Mouse (Mus musculus) lung, embryonic 15.5 days (tissue): Measurements from ENCODE around the gene Mef2a. TPM values are rescaled to one million over a fixed set of nuclear protein-coding genes. Genes with fewer than 3 reads are reported as not detected.
"Not testable (repeated sequence)": the region's sequence is repeated elsewhere in the genome, so short reads cannot be mapped to it uniquely, and the experiment has no call there.

Source experiments
- ATAC-seq: fragments of 200-750 bp; cut with Nextera tagmentation; 2 replicates; pipeline ENCODE4 v1.8.0; 2017; ENCODE audit warnings: moderate number of reproducible peaks, borderline replicate concordance; ENCODE audit not compliant: low FRiP score, low TSS enrichment; ENCODE audit errors: extremely low read depth
- H3K27ac ChIP-seq: fragments of 300-500 bp; sonication (generic); 2 replicates; pipeline ENCODE4 v1.5.1; 2015; ENCODE audit warnings: moderate library complexity, mild to moderate bottlenecking, inconsistent platforms
- H3K27me3 ChIP-seq: fragments of 300-500 bp; sonication (generic); 2 replicates; pipeline ENCODE4 v1.6.1; 2015; ENCODE audit warnings: inconsistent platforms
- H3K36me3 ChIP-seq: fragments of 300-500 bp; sonication (generic); 2 replicates; pipeline ENCODE4 v1.6.1; 2015; ENCODE audit warnings: inconsistent platforms
- H3K4me1 ChIP-seq: fragments of 300-500 bp; sonication (generic); 2 replicates; pipeline ENCODE4 v1.6.1; 2015; ENCODE audit warnings: inconsistent platforms
- H3K4me2 ChIP-seq: fragments of 300-500 bp; sonication (generic); 2 replicates; pipeline ENCODE4 v1.6.1; 2015; ENCODE audit warnings: inconsistent platforms, mild to moderate bottlenecking, moderate library complexity
- H3K4me3 ChIP-seq: fragments of 300-500 bp; sonication (generic); 2 replicates; pipeline ENCODE4 v1.5.1; 2015; ENCODE audit warnings: mild to moderate bottlenecking, inconsistent platforms
- H3K9ac ChIP-seq: fragments of 300-500 bp; sonication (generic); 2 replicates; pipeline ENCODE4 v1.6.1; 2015; ENCODE audit warnings: inconsistent platforms
- H3K9me3 ChIP-seq: fragments of 300-500 bp; sonication (generic); 2 replicates; pipeline ENCODE4 v1.6.1; 2016; ENCODE audit warnings: inconsistent platforms
- WGBS: fragments of 180-500 bp; shearing (Covaris S2); methylation state at CpG from one replicate; pipeline ENCODE4 v1.1.7; 2015; 5-methylcytosine and 5-hydroxymethylcytosine counted together
- polyA plus RNA-seq: library from polyadenylated mRNA; unstranded; fragments of >200 nt; fragmentation: Nextera tagmentation; extraction: Ambion mirVana; gene quantifications from 2 replicates; pipeline ENCODE4 v1.2.1, GENCODE M21; 2015

Mef2a gene
- polyA plus RNA-seq, 1 experiment from 2014 or later = 56.3 TPM

DNA sequence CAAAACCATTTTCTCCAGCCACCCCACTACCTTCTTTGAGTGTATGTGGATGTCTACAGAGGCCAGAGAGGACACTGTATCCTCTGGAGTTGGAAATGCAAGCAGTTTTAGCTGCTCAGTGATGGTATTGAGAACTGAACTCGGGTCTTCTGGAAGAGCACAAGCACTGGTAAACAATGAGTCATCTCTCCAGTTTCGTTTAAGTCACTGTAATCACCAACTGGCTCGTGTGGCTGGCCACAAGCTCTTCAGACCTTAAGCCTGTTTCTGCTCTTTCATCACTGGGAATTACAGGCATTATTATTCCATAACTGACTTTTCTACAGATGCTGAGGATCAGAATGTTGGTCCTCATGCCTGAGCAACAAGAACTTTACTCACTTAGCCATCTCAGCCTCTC lies 67.7 kb downstream of the Mef2a start:
- 64% methylated on average over 3 of the region's 3 CpGs for WGBS
- Histone ChIP-seq H3K9me3 (no peaks in the 10 kb centered on the region), H3K4me2 (no peak overlapping the region), H3K9ac (no peak overlapping the region), H3K27me3 (no peaks in the 10 kb centered on the region), H3K4me3 (no peak overlapping the region), H3K4me1 (no peaks in the 10 kb centered on the region), H3K36me3 (no peaks in the 10 kb centered on the region), H3K27ac (no peak overlapping the region)
- ATAC-seq = no peak

DNA sequence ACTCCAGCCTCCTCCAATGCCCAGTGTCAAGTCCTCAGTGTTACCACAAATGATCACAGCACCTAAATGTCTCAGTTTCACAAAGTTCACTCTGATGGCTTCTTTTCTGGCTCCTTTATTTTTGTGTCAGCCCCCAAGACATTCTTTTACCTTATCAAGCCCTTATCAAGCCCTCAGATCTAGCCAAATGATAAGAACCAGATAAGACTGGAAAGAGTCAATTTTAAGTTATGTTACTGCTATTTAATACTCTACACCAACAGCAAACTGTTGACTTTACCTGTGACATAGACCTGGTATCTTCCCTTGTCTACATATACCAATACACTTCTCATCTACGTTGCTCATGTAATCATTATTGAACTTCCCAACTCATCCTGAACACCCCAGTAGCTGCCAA lies 76.2 kb downstream of the Mef2a start:
- no peak for ATAC-seq
- H3K4me1 ChIP-seq = no peaks in the 10 kb centered on the region
- no peak overlapping the region for H3K4me2 ChIP-seq
- no peaks in the 10 kb centered on the region for H3K9me3 ChIP-seq
- no peak overlapping the region for H3K9ac ChIP-seq
- H3K27me3 ChIP-seq = no peaks in the 10 kb centered on the region
- H3K4me3 ChIP-seq = no peak overlapping the region
- WGBS = 54% methylated on average over 1 of the region's 1 CpGs
- H3K27ac ChIP-seq = no peak overlapping the region
- no peaks in the 10 kb centered on the region for H3K36me3 ChIP-seq

DNA sequence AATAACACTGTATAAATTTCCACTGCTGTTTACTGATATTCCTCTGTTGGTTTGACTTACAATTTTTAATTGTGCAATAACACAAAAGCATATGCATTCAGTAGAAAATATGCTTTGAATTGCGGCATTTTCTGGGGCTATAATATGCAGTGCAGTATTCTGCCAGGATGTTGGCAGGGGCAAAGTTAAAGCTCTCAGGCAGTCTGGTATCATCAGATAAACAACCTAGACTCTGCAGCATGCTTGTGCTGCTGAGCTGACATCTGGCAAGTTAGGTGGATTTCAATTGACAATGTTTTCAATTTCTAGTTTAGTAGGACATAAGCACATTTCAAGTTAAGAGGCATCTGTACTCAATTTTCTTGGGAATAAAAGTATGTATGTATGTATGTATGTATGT lies 81.3 kb downstream of the Mef2a start:
- Histone ChIP-seq H3K9me3 (no peaks in the 10 kb centered on the region), H3K27me3 (no peaks in the 10 kb centered on the region), H3K4me3 (no peak overlapping the region), H3K4me1 (0 out of 2 replicates have a peak, but pooled peaks cover 3% of the 10 kb centered on the region), H3K36me3 (no peaks in the 10 kb centered on the region), H3K9ac (no peak overlapping the region), H3K4me2 (no peak overlapping the region), H3K27ac (no peak overlapping the region)
- 88% methylated on average over 1 of the region's 1 CpGs for WGBS
- no peak for ATAC-seq

DNA sequence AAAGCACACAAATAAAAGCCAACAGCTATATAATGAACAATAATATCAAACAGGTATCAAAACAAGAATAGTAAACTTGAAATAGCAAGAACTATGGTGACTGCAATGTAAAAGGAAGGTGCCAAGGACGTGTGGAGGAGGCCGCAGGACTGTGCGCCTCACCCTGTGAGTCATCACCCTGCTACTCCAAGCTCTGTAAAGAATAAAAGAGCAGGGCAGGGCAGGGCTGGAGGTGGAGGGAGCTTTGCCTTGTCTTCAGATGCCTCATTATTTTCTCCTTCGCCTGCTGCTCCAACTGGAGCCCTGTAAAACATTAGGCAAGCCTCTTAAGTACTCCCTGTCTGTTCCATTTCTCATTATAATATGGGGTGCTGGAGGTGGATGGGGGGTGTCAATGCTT lies 85.2 kb downstream of the Mef2a start:
- Histone ChIP-seq H3K4me1 (0 out of 2 replicates have a peak, but pooled peaks cover 3% of the 10 kb centered on the region), H3K4me2 (no peak overlapping the region), H3K4me3 (no peak overlapping the region), H3K27me3 (no peaks in the 10 kb centered on the region), H3K27ac (no peak overlapping the region), H3K9ac (no peak overlapping the region), H3K36me3 (no peaks in the 10 kb centered on the region), H3K9me3 (no peaks in the 10 kb centered on the region)
- 84% methylated on average over 4 of the region's 4 CpGs for WGBS
- no peak for ATAC-seq

DNA sequence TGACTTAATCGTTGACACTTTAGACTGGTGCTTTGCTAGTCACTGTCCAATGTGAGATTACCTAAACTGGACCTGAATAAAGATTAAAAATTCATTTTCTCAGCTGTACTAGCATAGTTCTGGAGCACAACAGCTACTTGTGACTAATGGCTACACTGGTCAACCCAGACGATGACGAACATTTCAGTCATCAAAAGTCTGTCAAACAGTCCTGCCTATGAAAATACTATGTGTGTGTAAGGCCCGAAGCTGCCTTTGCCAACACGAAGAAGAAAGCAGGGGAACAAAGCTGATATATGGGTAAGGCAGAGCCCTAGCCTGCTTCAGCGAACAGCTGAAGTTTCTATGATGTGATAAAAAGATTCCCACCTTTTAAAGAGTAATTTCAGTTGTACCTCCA lies 89.1 kb downstream of the Mef2a start:
- ATAC-seq = no peak
- Histone ChIP-seq H3K27ac (no peak overlapping the region), H3K9ac (no peak overlapping the region), H3K4me2 (no peak overlapping the region), H3K36me3 (peaks cover 3% of the 10 kb centered on the region; the same call in 1 of the 2 replicates), H3K4me1 (0 out of 2 replicates have a peak, but pooled peaks cover 3% of the 10 kb centered on the region), H3K9me3 (no peaks in the 10 kb centered on the region), H3K4me3 (no peak overlapping the region), H3K27me3 (no peaks in the 10 kb centered on the region)
- WGBS = 88% methylated on average over 6 of the region's 6 CpGs

- WGBS = 42% methylated on average over 4 of the region's 4 CpGs
- not testable (repeated sequence) for H3K4me1 ChIP-seq, H3K4me3 ChIP-seq, ATAC-seq, H3K4me2 ChIP-seq, H3K27ac ChIP-seq, H3K9ac ChIP-seq, H3K27me3 ChIP-seq, H3K9me3 ChIP-seq
- H3K36me3 ChIP-seq = peaks cover 13% of the 10 kb centered on the region; the same call in 1 of the 2 replicates
These were observed 102.2 kb downstream of the Mef2a start for GRCm38 (mm10) chr7:67270447-67270846.

GRCm38 (mm10) chr7:67259828-67260563 lies 112.7 kb downstream of the Mef2a start:
- Histone ChIP-seq H3K4me1 (no peaks in the 10 kb centered on the region), H3K9me3 (no peaks in the 10 kb centered on the region), H3K27ac (no peak overlapping the region), H3K9ac (no peak overlapping the region), H3K36me3 (peaks cover 28% of the 10 kb centered on the region), H3K4me2 (no peak overlapping the region), H3K4me3 (no peak overlapping the region), H3K27me3 (no peaks in the 10 kb centered on the region)
- ATAC-seq = no peak
- WGBS = 67% methylated on average over 4 of the region's 4 CpGs

DNA sequence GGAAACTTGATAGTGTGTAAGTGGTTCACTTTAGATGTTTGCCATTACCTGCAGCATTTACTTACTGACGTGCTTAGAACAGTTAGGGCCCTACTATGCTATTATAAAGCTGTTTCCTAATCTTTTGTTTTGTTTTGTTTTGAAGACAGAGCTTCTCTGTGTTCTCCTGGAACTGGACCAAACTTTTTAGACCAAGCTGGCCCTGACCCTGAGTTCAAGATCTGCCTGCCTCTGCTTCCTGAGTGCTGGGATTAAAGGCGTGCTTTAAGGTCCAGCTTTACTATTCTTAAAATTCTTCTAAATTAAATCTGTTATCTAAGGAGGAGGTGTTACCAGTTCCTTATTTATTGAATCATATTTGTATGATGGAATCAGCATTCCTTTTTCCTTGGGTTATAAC lies 126.6 kb downstream of the Mef2a start:
- Histone ChIP-seq H3K9ac (no peak overlapping the region), H3K27ac (no peak overlapping the region), H3K27me3 (no peaks in the 10 kb centered on the region), H3K4me3 (no peak overlapping the region), H3K9me3 (no peaks in the 10 kb centered on the region), H3K4me1 (peaks cover 18% of the 10 kb centered on the region; the same call in 1 of the 2 replicates), H3K36me3 (peaks cover 16% of the 10 kb centered on the region), H3K4me2 (no peak overlapping the region)
- no peak for ATAC-seq
- 62% methylated on average over 2 of the region's 2 CpGs for WGBS

DNA sequence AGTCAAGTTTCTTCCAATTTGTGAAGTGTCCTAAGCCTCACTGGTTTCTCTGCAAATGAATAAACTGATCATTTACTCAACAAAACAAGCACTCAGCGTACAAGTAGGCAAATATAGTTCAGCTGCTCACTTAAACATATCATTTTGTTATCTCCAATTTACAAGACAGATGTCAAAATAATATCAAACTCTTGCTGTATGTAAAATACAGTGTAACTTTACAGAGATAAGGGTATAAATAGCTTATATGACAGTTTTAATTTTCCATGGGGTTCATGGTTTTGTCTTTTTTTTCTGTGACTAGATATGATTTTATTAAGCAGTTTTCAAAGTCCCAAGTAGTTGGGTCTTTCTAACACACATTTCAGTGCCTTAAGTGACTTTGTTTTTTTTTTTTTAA lies 127.4 kb downstream of the Mef2a start:
- Histone ChIP-seq H3K27ac (no peak overlapping the region), H3K4me2 (no peak overlapping the region), H3K27me3 (no peaks in the 10 kb centered on the region), H3K36me3 (peaks cover 13% of the 10 kb centered on the region), H3K4me1 (peaks cover 18% of the 10 kb centered on the region; the same call in 1 of the 2 replicates), H3K4me3 (no peak overlapping the region), H3K9ac (no peak overlapping the region), H3K9me3 (no peaks in the 10 kb centered on the region)
- 64% methylated on average over 1 of the region's 1 CpGs for WGBS
- no peak for ATAC-seq

DNA sequence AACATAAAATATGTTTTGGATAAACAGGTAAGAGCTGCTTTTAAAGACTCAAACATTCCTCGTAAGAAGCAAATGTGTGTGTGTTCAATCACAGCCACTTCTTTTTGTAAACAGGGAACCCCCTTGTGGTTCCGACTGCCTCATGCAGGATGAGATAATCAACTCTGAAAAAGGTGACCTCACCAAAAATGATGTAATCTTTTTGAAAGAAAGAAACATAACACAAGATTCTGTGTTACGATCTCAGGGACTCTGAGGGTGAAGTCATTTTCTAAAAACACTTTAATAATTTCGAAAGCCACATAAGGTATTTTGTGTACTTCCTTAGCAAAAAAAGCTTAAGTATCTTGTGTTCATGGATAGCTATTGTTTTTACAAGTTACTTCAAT lies 128.8 kb downstream of the Mef2a start:
- no peak overlapping the region for H3K4me2 ChIP-seq
- no peaks in the 10 kb centered on the region for H3K9me3 ChIP-seq
- no peak overlapping the region for H3K9ac ChIP-seq
- no peaks in the 10 kb centered on the region for H3K27me3 ChIP-seq
- H3K36me3 ChIP-seq = peaks cover 20% of the 10 kb centered on the region
- no peak overlapping the region for H3K4me3 ChIP-seq
- no peak overlapping the region for H3K27ac ChIP-seq
- peaks cover 16% of the 10 kb centered on the region; the same call in 1 of the 2 replicates for H3K4me1 ChIP-seq
- no peak for ATAC-seq
- 39% methylated on average over 4 of the region's 4 CpGs for WGBS

DNA sequence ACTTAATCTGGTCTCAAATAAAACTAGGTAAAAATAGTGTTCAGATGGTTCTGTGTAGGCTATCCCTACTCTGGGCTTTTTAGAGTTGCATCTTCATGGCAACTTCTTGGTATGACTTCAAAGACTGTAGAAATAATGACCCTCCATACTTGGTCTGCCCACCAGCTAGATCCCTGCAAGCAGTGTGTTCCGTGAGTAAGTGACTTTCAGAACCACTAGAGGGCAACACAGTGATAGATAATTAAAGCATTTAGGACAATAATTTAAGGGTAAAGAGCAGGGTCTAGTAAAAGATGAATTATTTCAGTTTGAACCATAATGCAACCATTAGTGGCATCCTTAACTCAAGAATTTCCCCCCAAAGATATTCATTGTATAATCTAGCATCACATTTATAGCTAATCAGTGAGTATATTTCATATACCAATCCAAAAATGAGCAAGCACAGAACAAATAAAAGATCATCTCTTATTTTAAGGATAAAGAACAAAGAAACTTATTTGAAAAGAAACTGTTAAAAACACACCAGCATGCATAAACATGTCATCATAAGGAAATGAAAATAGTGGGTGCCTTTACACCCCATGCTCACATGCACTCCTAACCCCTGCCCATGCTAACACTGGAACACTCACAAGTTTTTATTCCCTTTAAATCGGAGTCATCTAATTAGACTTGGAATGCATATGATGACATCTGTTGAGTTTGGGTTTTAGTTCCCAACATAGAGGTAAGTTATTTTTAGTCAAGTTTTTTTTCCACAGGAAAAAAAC lies 129.4 kb downstream of the Mef2a start:
- H3K4me3 ChIP-seq = no peak overlapping the region
- H3K27ac ChIP-seq = no peak overlapping the region
- no peaks in the 10 kb centered on the region for H3K27me3 ChIP-seq
- no peak overlapping the region for H3K4me2 ChIP-seq
- 46% methylated on average over 2 of the region's 2 CpGs for WGBS
- H3K36me3 ChIP-seq = peaks cover 23% of the 10 kb centered on the region
- H3K9ac ChIP-seq = no peak overlapping the region
- H3K4me1 ChIP-seq = peaks cover 16% of the 10 kb centered on the region; the same call in 1 of the 2 replicates
- no peak for ATAC-seq
- H3K9me3 ChIP-seq = no peaks in the 10 kb centered on the region

GRCm38 (mm10) chr7:67241969-67242368 lies 130.7 kb downstream of the Mef2a start:
- peaks cover 16% of the 10 kb centered on the region; the same call in 1 of the 2 replicates for H3K4me1 ChIP-seq
- ATAC-seq = no peak
- no peaks in the 10 kb centered on the region for H3K9me3 ChIP-seq
- H3K27me3 ChIP-seq = no peaks in the 10 kb centered on the region
- no peak overlapping the region for H3K4me2 ChIP-seq
- peaks cover 21% of the 10 kb centered on the region for H3K36me3 ChIP-seq
- WGBS = 35% methylated on average over 3 of the region's 3 CpGs
- peak overlapping the region; percentile 47 for H3K27ac ChIP-seq
- no peak overlapping the region for H3K4me3 ChIP-seq
- H3K9ac ChIP-seq = no peak overlapping the region
